Mouse (Mus musculus) neural tube, embryonic 12.5 days (tissue): ENCODE results near the gene Junb. TPM values are rescaled to one million over a fixed set of nuclear protein-coding genes. Genes with fewer than 3 reads are reported as not detected.
A peak's percentile ranks its signal among the peaks of the same experiment; 100 is the strongest.

Experiments
- ATAC-seq: fragments of 200-750 bp; cut with Nextera tagmentation; 2 replicates; pipeline ENCODE4 v1.8.0; 2017; ENCODE audit warnings: low read depth, mild to moderate bottlenecking, moderate TSS enrichment, moderate library complexity; ENCODE audit not compliant: low FRiP score
- H3K27ac ChIP-seq: fragments of 300-500 bp; sonication (generic); 2 replicates; pipeline ENCODE4 v1.5.1; 2016
- H3K27me3 ChIP-seq: fragments of 300-500 bp; sonication (generic); replicated peaks from 2 replicates; pipeline ENCODE4 v1.6.1; 2016; ENCODE audit warnings: mild to moderate bottlenecking
- H3K36me3 ChIP-seq: fragments of 300-500 bp; sonication (generic); 2 replicates; pipeline ENCODE4 v1.6.1; 2016; ENCODE audit warnings: mild to moderate bottlenecking
- H3K4me1 ChIP-seq: fragments of 300-500 bp; sonication (generic); 2 replicates; pipeline ENCODE4 v1.6.1; 2016
- H3K4me2 ChIP-seq: fragments of 300-500 bp; sonication (generic); replicated peaks from 2 replicates; pipeline ENCODE4 v1.6.1; 2016; ENCODE audit warnings: mild to moderate bottlenecking
- H3K4me3 ChIP-seq: fragments of 300-500 bp; sonication (generic); 2 replicates; pipeline ENCODE4 v1.5.1; 2016
- H3K9ac ChIP-seq: fragments of 300-500 bp; sonication (generic); 2 replicates; pipeline ENCODE4 v1.6.1; 2016; ENCODE audit warnings: mild to moderate bottlenecking
- H3K9me3 ChIP-seq: fragments of 300-500 bp; sonication (generic); 2 replicates; pipeline ENCODE4 v1.6.1; 2016; ENCODE audit warnings: mild to moderate bottlenecking
- WGBS: fragments of 180-500 bp; shearing (Covaris S2); methylation state at CpG from one replicate; pipeline ENCODE4 v1.1.7; 2016; 5-methylcytosine and 5-hydroxymethylcytosine counted together
- polyA plus RNA-seq: library from polyadenylated mRNA; unstranded; fragments of >200 nt; fragmentation: Nextera tagmentation; extraction: Ambion mirVana; gene quantifications from 2 replicates; pipeline ENCODE4 v1.2.1, GENCODE M21; 2016

Gene Junb
- polyA plus RNA-seq, 1 experiment from 2014 or later = 9.9 TPM

DNA sequence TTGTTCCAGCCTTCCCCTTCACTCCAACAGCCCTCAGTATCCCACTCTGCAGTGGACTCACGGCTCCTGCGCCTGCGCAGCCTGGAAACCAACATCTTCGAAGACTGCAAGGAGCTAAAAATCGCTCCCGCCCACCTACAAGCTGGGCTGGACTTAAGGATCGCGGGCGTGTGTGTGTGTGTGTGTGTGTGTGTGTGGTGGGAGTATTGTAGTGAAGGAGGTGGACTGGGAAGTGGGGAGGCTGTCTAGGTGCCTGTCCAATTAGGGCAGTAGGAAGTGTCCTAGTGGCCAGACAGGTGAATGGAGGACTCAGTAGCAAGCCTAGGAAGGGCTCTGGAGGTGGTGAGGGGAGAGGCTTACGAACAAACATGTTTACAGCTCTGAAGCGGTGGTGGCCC, 33.3 kb downstream of the Junb start:
- Histone ChIP-seq H3K9ac (peak overlapping the region; percentile 72; the same call in 1 of the 2 replicates), H3K4me2 (peak overlapping the region; percentile 94), H3K27me3 (peaks cover 63% of the 10 kb centered on the region), H3K4me1 (peaks cover 17% of the 10 kb centered on the region; the same call in 1 of the 2 replicates), H3K4me3 (peak overlapping the region; percentile 62), H3K9me3 (no peaks in the 10 kb centered on the region), H3K27ac (no peak overlapping the region), H3K36me3 (no peaks in the 10 kb centered on the region)
- 4% methylated on average over 11 of the region's 11 CpGs for WGBS
- ATAC-seq = peak; percentile 52

GRCm38 (mm10) chr8:84944478-84945160, 33.9 kb downstream of the Junb start:
- ATAC-seq = no peak
- Histone ChIP-seq H3K4me1 (peaks cover 17% of the 10 kb centered on the region; the same call in 1 of the 2 replicates), H3K9me3 (no peaks in the 10 kb centered on the region), H3K4me3 (peak overlapping the region; percentile 62; the same call in 1 of the 2 replicates), H3K27me3 (peaks cover 57% of the 10 kb centered on the region), H3K27ac (no peak overlapping the region), H3K9ac (no peak overlapping the region), H3K4me2 (peak overlapping the region; percentile 94), H3K36me3 (no peaks in the 10 kb centered on the region)
- WGBS = 2% methylated on average over 26 of the region's 26 CpGs

DNA sequence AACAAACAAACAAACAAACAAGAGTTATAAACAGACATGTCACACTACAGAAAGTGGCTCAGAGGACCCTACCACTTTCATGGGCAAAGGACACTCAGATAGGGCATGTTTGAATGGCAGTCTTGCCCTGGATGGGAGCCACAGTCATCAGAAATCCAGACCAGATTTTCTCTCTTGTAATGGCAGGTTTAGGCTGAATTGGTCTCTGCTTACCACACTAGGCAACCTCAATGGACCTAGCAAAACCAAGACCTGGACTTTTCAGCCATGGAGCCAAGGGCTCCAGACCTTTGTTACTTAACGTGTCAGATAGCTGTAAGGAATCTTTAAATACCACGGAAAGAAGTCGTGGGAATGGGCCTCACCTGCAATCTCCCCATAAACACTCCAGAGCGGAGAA, 34.8 kb downstream of the Junb start:
- H3K9me3 ChIP-seq = no peaks in the 10 kb centered on the region
- no peak overlapping the region for H3K27ac ChIP-seq
- no peak for ATAC-seq
- no peak overlapping the region for H3K9ac ChIP-seq
- peaks cover 17% of the 10 kb centered on the region; the same call in 1 of the 2 replicates for H3K4me1 ChIP-seq
- H3K27me3 ChIP-seq = peaks cover 52% of the 10 kb centered on the region
- H3K4me2 ChIP-seq = no peak overlapping the region
- WGBS = 16% methylated on average over 4 of the region's 4 CpGs
- H3K4me3 ChIP-seq = no peak overlapping the region
- H3K36me3 ChIP-seq = no peaks in the 10 kb centered on the region

- Histone ChIP-seq H3K4me2 (peak overlapping the region; percentile 80), H3K4me3 (no peak overlapping the region; the same call in 1 of the 2 replicates), H3K36me3 (no peaks in the 10 kb centered on the region), H3K9ac (no peak overlapping the region; the same call in 1 of the 2 replicates), H3K9me3 (no peaks in the 10 kb centered on the region), H3K4me1 (peaks cover 33% of the 10 kb centered on the region), H3K27me3 (peaks cover 37% of the 10 kb centered on the region), H3K27ac (no peak overlapping the region)
- 68% methylated on average over 13 of the region's 13 CpGs for WGBS
- ATAC-seq = no peak
Measured at GRCm38 (mm10) chr8:84937620-84938485, 40.7 kb downstream of the Junb start.

DNA sequence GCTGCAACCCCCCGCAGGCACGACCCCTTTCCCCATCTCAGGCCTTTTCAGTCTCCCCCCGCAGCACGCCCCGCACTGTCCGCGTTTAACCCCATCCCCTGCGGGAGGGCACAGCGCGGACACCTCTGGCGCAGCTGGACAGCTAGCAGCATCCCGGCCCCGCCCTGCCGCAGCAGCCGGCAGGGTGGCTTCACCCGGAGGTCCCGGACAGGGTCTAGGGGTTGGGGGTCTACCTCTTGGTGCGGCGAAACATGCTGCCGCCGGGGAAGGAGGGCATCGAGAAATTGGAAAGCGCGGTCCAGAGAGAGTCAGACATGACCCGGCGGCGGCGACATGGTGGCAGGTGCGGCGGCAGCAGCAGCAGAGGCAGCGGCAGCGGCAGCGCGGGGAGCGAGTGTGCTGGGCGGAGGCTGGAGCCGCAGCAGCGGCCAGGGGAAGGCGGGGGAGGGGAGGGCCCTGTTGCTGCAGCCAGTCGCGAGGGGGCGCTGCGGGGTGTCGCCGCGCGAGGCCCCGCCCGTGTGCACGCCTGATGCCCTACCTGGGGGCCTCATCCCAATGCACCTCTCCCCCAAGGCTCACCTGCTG, 41.5 kb downstream of the Junb start, which contains the start of gene Mast1:
TSS of gene Mast1 (minus strand) at position 398 of the 585 bp plus-strand sequence.
- Histone ChIP-seq H3K9me3 (no peaks in the 10 kb centered on the region), H3K4me2 (peak within 1 kb of the TSS; percentile 80), H3K27me3 (peaks cover 39% of the 10 kb centered on the region), H3K27ac (peak within 1 kb of the TSS; percentile 75), H3K36me3 (no peaks in the 10 kb centered on the region), H3K4me3 (peak within 1 kb of the TSS; percentile 69), H3K4me1 (peaks cover 33% of the 10 kb centered on the region), H3K9ac (peak within 1 kb of the TSS; percentile 88)
- ATAC-seq = peak; percentile 57
- WGBS = under 1% methylated on average over 50 of the region's 50 CpGs

DNA sequence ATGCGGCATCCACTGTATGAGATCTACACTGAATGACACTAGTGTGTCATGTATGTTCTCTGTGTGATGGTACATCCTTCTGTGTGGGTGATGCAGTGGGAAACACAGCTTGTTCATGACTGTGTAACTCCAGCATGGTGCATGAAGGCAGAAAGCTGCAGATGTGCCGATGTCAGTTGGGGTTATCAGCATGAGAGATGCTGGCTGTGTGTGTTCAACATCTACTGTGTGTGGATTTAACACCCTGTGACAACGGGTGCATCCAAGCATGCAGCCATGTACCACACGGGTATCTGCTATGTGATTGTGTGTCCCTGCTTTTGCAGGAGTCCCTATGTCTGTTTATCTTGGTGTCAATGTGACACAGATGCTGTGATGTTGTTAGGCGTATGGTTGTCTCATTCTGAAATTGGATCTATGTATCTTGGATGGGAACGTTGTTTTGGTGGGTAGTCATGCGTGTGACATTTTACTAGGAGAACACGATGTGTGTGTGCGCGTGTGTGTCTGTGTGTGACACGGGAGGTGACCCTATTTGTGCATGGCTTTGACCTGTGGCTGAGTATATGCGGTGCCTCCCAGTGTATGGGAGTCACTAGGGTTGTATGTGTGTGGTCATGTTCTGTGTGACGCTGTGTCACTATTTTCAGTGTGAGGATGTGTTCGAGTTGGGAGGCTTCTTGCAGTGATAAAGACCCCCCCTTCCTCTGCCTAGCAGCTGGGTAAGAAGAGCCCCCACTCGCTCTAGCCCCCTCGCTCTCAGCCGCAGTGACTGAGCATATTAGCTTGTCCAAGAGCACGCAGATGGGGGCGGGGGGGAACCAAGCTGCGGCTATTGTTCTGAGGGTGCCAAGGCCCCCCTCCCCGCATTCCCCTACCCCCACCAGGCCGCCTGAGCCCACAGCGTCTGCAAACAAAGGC, 42.2 kb downstream of the Junb start:
- Histone ChIP-seq H3K9ac (peak overlapping the region; percentile 88), H3K27me3 (peaks cover 47% of the 10 kb centered on the region), H3K27ac (peak overlapping the region; percentile 75), H3K4me1 (peaks cover 33% of the 10 kb centered on the region), H3K4me2 (peak overlapping the region; percentile 80), H3K36me3 (no peaks in the 10 kb centered on the region), H3K4me3 (peak overlapping the region; percentile 69), H3K9me3 (no peaks in the 10 kb centered on the region)
- WGBS = 19% methylated on average over 23 of the region's 23 CpGs
- peak; percentile 48 for ATAC-seq

- WGBS = 6% methylated on average over 14 of the region's 14 CpGs
- Histone ChIP-seq H3K9me3 (no peaks in the 10 kb centered on the region), H3K4me1 (peaks cover 33% of the 10 kb centered on the region), H3K27ac (no peak overlapping the region), H3K4me3 (peak overlapping the region; percentile 69), H3K9ac (peak overlapping the region; percentile 38; the same call in 1 of the 2 replicates), H3K27me3 (peaks cover 53% of the 10 kb centered on the region), H3K36me3 (peaks cover 4% of the 10 kb centered on the region), H3K4me2 (peak overlapping the region; percentile 80)
- peak; percentile 10; the same call in 1 of the 2 replicates for ATAC-seq
Measured at GRCm38 (mm10) chr8:84935489-84935888, 43.0 kb downstream of the Junb start.

DNA sequence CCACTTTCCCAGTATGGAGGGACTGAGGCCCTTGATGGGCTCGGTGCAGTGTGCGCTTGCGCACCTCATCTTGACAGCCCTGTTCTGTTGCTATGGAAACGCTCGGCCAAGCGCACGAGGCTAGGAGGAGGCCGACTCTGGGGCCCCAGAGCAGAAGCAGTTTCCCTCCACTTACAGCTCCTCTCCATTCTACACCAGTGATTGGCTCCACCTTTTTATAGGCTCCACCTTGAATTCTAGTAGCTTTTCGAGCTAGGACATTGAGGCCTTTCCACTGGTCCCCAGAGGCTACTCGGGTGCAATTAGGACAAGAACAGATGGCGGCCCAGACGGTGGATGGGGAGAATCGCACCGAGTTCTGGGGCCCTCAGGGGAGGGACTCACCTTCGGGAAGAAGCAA, 43.7 kb downstream of the Junb start:
- Histone ChIP-seq H3K27me3 (peaks cover 59% of the 10 kb centered on the region), H3K36me3 (peaks cover 7% of the 10 kb centered on the region), H3K4me2 (peak overlapping the region; percentile 80), H3K27ac (no peak overlapping the region), H3K9ac (0 out of 2 replicates have a peak overlapping the region, but pooled peaks have one; percentile 38), H3K4me1 (peaks cover 33% of the 10 kb centered on the region), H3K4me3 (peak overlapping the region; percentile 69), H3K9me3 (no peaks in the 10 kb centered on the region)
- ATAC-seq = peak; percentile 75
- 1% methylated on average over 15 of the region's 15 CpGs for WGBS

GRCm38 (mm10) chr8:84933767-84934559, 44.6 kb downstream of the Junb start:
- ATAC-seq = no peak
- Histone ChIP-seq H3K27ac (no peak overlapping the region), H3K4me1 (peaks cover 39% of the 10 kb centered on the region), H3K27me3 (peaks cover 65% of the 10 kb centered on the region), H3K9ac (no peak overlapping the region), H3K9me3 (no peaks in the 10 kb centered on the region), H3K4me2 (peak overlapping the region; percentile 80), H3K36me3 (peaks cover 7% of the 10 kb centered on the region), H3K4me3 (peak overlapping the region; percentile 69; the same call in 1 of the 2 replicates)
- 80% methylated on average over 16 of the region's 16 CpGs for WGBS

GRCm38 (mm10) chr8:84930582-84930981, 47.9 kb downstream of the Junb start:
- WGBS = 90% methylated on average over 13 of the region's 13 CpGs
- Histone ChIP-seq H3K27me3 (peaks cover 66% of the 10 kb centered on the region), H3K9ac (0 out of 2 replicates have a peak overlapping the region, but pooled peaks have one; percentile 21), H3K27ac (no peak overlapping the region), H3K9me3 (no peaks in the 10 kb centered on the region), H3K4me1 (peaks cover 33% of the 10 kb centered on the region), H3K4me3 (no peak overlapping the region), H3K36me3 (peaks cover 25% of the 10 kb centered on the region), H3K4me2 (no peak overlapping the region)
- ATAC-seq = no peak
